Mouse (Mus musculus): ENCODE results near the gene Fam207a.

DNA sequence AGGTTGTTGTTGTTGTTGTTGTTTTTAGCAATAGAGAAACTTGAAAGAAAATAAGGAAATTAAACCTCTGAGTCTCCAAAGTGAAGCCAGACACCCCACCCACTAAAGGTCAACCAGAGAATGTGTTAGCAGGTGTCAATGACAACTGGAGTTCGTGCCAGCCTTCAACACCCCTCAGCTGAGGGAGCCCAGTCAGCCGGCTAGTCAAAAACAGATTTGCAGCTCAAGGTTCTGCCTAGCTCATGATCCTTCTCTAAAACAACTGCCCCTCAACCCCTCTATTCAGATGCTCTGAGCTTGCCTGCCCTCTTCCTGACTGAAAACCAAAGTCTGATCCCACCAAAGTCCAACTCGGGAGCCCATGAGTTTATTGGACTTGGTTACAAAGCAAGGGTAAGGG lies 73.8 kb downstream of the Fam207a start:
- TF ChIP-seq POLR2A (IDR thresholded peaks at IDR 0.05; ENCODE audit: borderline replicate concordance, extremely low read depth, insufficient read depth, insufficient read length, poor library complexity, severe bottlenecking) (no peak), CTCF (IDR thresholded peaks at IDR 0.05; ENCODE audit: borderline replicate concordance, extremely low read depth, insufficient read depth, insufficient read length) (no peak)
